Mouse (Mus musculus) layer of hippocampus, postnatal 36 days (tissue): ENCODE results near the gene Slc12a7. TPM values are rescaled to one million over a fixed set of nuclear protein-coding genes. Genes with fewer than 3 reads are reported as not detected.

ENCODE experiments used
- DNase-seq, 2 experiments: peaks; one replicate each; pipeline ENCODE4 v3.0.0; 2022
- total RNA-seq, 2 experiments: library from RNA; stranded (reverse); gene quantifications; 2 replicates each; pipeline ENCODE4 v1.2.3; 2021

Gene Slc12a7
- total RNA-seq, 2 experiments from 2014 or later, result 4.4 to 5.3 TPM

GRCm38 (mm10) chr13:73821251-73821650 lies 88.4 kb downstream of the Slc12a7 start:
- no peak for DNase-seq

- DNase-seq, result peak; percentile 18 to 35
These were observed 89.4 kb downstream of the Slc12a7 start for GRCm38 (mm10) chr13:73822187-73822800.

- DNase-seq, result no peak
These were observed 90.8 kb downstream of the Slc12a7 start for GRCm38 (mm10) chr13:73823711-73824110.

GRCm38 (mm10) chr13:73827243-73827642 lies 94.3 kb downstream of the Slc12a7 start:
- no peak for DNase-seq

GRCm38 (mm10) chr13:73831486-73831885 lies 98.6 kb downstream of the Slc12a7 start:
- peak; percentile 29 to 50 for DNase-seq

GRCm38 (mm10) chr13:73833809-73834208 lies 100.9 kb downstream of the Slc12a7 start:
- DNase-seq, result no peak

GRCm38 (mm10) chr13:73835791-73836190 lies 102.9 kb downstream of the Slc12a7 start:
- no peak for DNase-seq

- DNase-seq, result no peak
These were observed 103.6 kb downstream of the Slc12a7 start for GRCm38 (mm10) chr13:73836491-73836890.

- no peak for DNase-seq
These were observed 104.8 kb downstream of the Slc12a7 start for GRCm38 (mm10) chr13:73837708-73838107.

GRCm38 (mm10) chr13:73839137-73839548 lies 106.2 kb downstream of the Slc12a7 start:
- DNase-seq, result no peak

GRCm38 (mm10) chr13:73839740-73840139 lies 106.8 kb downstream of the Slc12a7 start:
- no peak for DNase-seq

GRCm38 (mm10) chr13:73842696-73843095 lies 109.8 kb downstream of the Slc12a7 start:
- DNase-seq, result no peak

GRCm38 (mm10) chr13:73846589-73847464 lies 113.9 kb downstream of the Slc12a7 start:
- peak in 1 of 2 experiments; percentile 6 for DNase-seq

GRCm38 (mm10) chr13:73847465-73847836 lies 114.6 kb downstream of the Slc12a7 start, which contains the start of gene Nkd2:
Gene Nkd2, minus strand, starts transcription at chr13:73847631.
- DNase-seq, result peak; percentile 63

Other genes with a start within 250 kb of the Slc12a7 start
- under 1 TPM in 1 of 2 experiments, not detected in 1; 0.10 TPM for gene Slc6a3, start 196.3 kb upstream of the Slc12a7 start, total RNA-seq
- 100 to 1,000 TPM; 124 to 131 TPM for gene Clptm1l, start 129.1 kb upstream of the Slc12a7 start, total RNA-seq
- gene Tert, start 106.2 kb upstream of the Slc12a7 start, total RNA-seq, result 1 to 10 TPM; 3.9 to 4.7 TPM
- gene Slc6a18, start 55.1 kb upstream of the Slc12a7 start, total RNA-seq, result not detected
- not detected for gene Slc6a19, start 28.2 kb upstream of the Slc12a7 start, total RNA-seq
- 1 to 10 TPM; 6.7 to 8.6 TPM for gene Nkd2, start 114.5 kb downstream of the Slc12a7 start, total RNA-seq
- gene Trip13, start 204.7 kb downstream of the Slc12a7 start, total RNA-seq, result under 1 TPM; 0.88 to 0.95 TPM
- gene Brd9, start 204.7 kb downstream of the Slc12a7 start, total RNA-seq, result 100 to 1,000 TPM; 103 to 118 TPM
- not detected for gene Zdhhc11, start 230.8 kb downstream of the Slc12a7 start, total RNA-seq